Mouse (Mus musculus): ENCODE results near the gene Unc119b. TPM values are rescaled to one million over a fixed set of nuclear protein-coding genes. Genes with fewer than 3 reads are reported as not detected.
"Not testable (repeated sequence)": the region's sequence is repeated elsewhere in the genome, so short reads cannot be mapped to it uniquely, and the experiment has no call there.

Gene Unc119b
- polyA plus RNA-seq, 1 experiment from 2014 or later = 35.1 TPM

DNA sequence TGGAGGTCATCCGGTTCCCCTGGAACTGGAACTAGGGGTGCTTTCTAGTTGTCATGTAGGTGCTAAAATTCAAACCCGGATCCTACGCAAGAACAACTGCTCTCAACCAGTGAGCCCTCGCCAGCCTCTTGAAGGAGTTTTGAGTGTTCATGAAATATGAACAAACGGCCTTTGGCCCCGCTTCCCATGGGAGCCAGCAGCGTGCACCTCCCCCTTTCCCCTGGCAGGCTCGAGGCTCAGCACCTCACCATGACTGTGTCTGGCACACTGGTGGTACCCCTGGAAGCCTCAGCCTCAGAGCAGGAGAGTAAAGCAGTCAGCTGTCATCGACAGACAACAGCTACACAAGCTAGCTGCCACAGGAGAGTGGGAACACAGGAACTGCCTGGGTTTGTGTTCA, 34.8 kb downstream of the Unc119b start:
- whole genome bisulfite sequencing = 83% methylated on average over 9 of the region's 9 CpGs

GRCm38 (mm10) chr5:115099530-115099929, 35.2 kb downstream of the Unc119b start:
- H3K27ac ChIP-seq = no peak overlapping the region

More for the DNA sequence above, 34.8 kb downstream of the Unc119b start:
- Histone ChIP-seq H3K4me2 (no peak overlapping the region), H3K36me3 (replicated peaks) (peaks cover 32% of the 10 kb centered on the region; the same call in 1 of the 2 replicates), H3K9me3 (no peaks in the 10 kb centered on the region), H3K9ac (no peak overlapping the region), H3K27me3 (replicated peaks) (no peaks in the 10 kb centered on the region), H3K4me3 (no peak overlapping the region), H3K4me1 (no peaks in the 10 kb centered on the region), H3K27ac (no peak overlapping the region)
- no peak for ATAC-seq (replicated peaks)

DNA sequence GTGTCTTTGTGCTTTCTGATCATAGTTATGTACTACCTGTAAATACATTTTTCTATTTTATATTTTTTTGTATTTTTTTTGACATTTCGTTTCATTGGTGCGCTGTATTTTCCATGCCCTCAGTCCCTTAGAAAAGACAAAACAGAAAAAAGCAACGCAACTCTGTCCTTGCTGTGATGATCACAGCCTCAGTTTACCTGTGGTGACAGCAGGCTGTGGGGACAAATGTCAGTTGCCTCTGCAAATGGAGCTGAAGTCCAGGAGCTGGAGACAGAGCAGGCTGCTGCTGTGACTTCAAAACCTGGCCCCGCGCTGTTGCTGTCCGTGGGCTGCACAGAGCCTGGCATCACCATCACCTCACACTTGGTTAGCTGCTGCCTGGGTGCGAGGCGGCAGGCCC, 36.6 kb downstream of the Unc119b start, which contains the start of gene Gm10401:
TSS of gene Gm10401 (minus strand) at position 101 of the 400 bp plus-strand sequence.
- ATAC-seq (replicated peaks) = no peak

More at GRCm38 (mm10) chr5:115099530-115099929, 35.2 kb downstream of the Unc119b start:
- Histone ChIP-seq H3K27me3 (replicated peaks) (no peaks in the 10 kb centered on the region), H3K9me3 (no peaks in the 10 kb centered on the region), H3K4me3 (no peak overlapping the region), H3K4me2 (no peak overlapping the region), H3K4me1 (no peaks in the 10 kb centered on the region), H3K9ac (no peak overlapping the region), H3K36me3 (replicated peaks) (peaks cover 36% of the 10 kb centered on the region; the same call in 1 of the 2 replicates)
- 85% methylated on average over 5 of the region's 5 CpGs for WGBS
- no peak for ATAC-seq (replicated peaks)

DNA sequence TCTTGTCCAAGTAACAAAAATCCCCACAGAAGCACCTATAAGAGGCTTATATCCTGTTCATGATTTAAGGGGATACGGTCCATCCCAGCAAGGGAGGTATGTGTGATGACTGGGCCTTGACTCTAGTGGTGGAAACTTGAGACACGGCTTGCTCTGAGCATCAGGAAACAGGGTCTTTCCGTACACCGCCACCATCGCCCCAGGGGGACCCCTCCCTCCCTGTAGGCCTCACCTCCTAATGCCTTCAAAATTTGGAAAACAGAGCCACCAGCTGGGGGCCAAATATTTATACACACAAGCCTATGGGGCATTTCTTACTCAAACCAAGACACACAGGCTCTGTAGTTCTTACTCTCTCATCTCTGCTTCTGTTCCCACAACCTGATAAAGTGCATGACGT, 43.0 kb downstream of the Unc119b start:
- H3K36me3 ChIP-seq (replicated peaks) = peaks cover 40% of the 10 kb centered on the region
- ATAC-seq (replicated peaks) = no peak
- no peaks in the 10 kb centered on the region for H3K4me1 ChIP-seq
- no peak overlapping the region for H3K27ac ChIP-seq
- H3K9me3 ChIP-seq = no peaks in the 10 kb centered on the region
- WGBS = 93% methylated on average over 6 of the region's 6 CpGs
- no peak overlapping the region for H3K9ac ChIP-seq
- no peak overlapping the region for H3K4me2 ChIP-seq
- H3K4me3 ChIP-seq = no peak overlapping the region
- H3K27me3 ChIP-seq (replicated peaks) = no peaks in the 10 kb centered on the region

More for the DNA sequence above, 36.6 kb downstream of the Unc119b start, which contains the start of gene Gm10401:
- H3K9ac ChIP-seq = no peak within 1 kb of the TSS
- H3K27ac ChIP-seq = no peak within 1 kb of the TSS
- H3K4me1 ChIP-seq = no peaks in the 10 kb centered on the region
- H3K4me3 ChIP-seq = no peak within 1 kb of the TSS
- peaks cover 36% of the 10 kb centered on the region; the same call in 1 of the 2 replicates for H3K36me3 ChIP-seq (replicated peaks)
- H3K4me2 ChIP-seq = no peak within 1 kb of the TSS
- H3K27me3 ChIP-seq (replicated peaks) = no peaks in the 10 kb centered on the region
- no peaks in the 10 kb centered on the region for H3K9me3 ChIP-seq
- WGBS = 91% methylated on average over 8 of the region's 8 CpGs

GRCm38 (mm10) chr5:115091015-115091414, 43.8 kb downstream of the Unc119b start:
- Histone ChIP-seq H3K9me3 (no peaks in the 10 kb centered on the region), H3K4me1 (no peaks in the 10 kb centered on the region), H3K4me2 (no peak overlapping the region), H3K36me3 (replicated peaks) (peaks cover 33% of the 10 kb centered on the region), H3K4me3 (no peak overlapping the region), H3K9ac (no peak overlapping the region), H3K27me3 (replicated peaks) (no peaks in the 10 kb centered on the region), H3K27ac (no peak overlapping the region)
- ATAC-seq (replicated peaks) = no peak
- WGBS = 89% methylated on average over 3 of the region's 3 CpGs

DNA sequence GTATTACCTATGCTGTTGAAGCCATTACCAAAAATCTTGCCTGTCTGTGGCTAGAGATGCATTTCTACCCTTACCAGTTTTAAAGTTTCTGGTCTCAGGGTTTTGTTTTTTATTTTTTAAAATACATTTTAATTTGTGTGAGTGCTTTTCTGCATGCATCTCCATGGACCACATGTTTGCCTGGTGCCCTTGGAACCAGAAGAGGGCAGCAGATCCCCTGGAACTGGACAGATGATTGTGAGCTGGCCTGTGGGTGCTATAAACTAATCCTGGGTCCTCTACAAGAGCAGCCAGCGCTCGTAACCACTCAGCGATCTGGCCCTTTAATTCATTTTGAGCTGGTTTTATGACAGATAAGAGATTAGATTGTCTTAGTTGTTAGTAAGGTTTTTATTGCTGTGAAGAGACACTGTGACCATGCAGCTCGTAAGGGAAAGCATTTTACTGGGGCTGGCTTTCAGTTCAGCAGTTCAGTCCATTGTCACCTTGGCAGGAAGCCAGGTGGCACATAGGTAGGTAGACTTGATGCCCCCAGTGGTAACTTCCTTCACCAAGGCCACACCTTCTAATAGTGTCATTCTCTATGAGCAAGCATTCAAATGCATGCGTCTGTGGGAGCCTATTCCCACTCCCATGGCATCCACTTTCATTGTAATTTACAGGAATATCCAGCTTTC, 45.0 kb downstream of the Unc119b start:
- H3K9me3 ChIP-seq = no peaks in the 10 kb centered on the region
- no peak overlapping the region for H3K27ac ChIP-seq
- H3K4me2 ChIP-seq = no peak overlapping the region
- H3K36me3 ChIP-seq (replicated peaks) = peaks cover 22% of the 10 kb centered on the region
- no peak overlapping the region for H3K4me3 ChIP-seq
- H3K4me1 ChIP-seq = no peaks in the 10 kb centered on the region
- no peak for ATAC-seq (replicated peaks)
- 95% methylated on average over 5 of the region's 5 CpGs for WGBS
- H3K27me3 ChIP-seq (replicated peaks) = no peaks in the 10 kb centered on the region
- H3K9ac ChIP-seq = no peak overlapping the region

- Histone ChIP-seq H3K9ac (no peak overlapping the region), H3K9me3 (no peaks in the 10 kb centered on the region), H3K4me2 (no peak overlapping the region), H3K27ac (no peak overlapping the region), H3K27me3 (replicated peaks) (no peaks in the 10 kb centered on the region), H3K36me3 (replicated peaks) (peaks cover 29% of the 10 kb centered on the region), H3K4me1 (no peaks in the 10 kb centered on the region), H3K4me3 (no peak overlapping the region)
- 97% methylated on average over 2 of the region's 2 CpGs for WGBS
- ATAC-seq (replicated peaks) = no peak
Measured at GRCm38 (mm10) chr5:115085675-115086074, 49.1 kb downstream of the Unc119b start.

DNA sequence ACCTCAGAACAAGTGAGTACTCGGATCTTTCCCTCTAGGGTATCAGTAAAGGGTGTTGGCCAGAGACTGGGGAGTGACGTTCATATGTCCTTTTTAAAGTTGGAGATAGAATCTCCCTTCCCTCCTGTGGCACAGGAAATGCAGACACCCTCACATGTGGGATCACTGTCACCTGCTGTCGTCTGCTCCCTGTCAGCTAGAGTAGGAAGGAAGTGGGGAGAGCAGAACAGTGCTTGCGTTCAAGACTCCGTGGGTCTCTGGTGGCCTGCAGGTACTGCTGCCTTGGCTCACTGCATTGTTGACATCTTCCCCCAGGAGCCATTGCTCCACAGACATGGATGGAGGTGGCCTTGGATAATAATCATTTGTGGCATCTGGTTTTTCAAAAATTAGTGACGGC, 51.3 kb downstream of the Unc119b start:
- Histone ChIP-seq H3K9ac (no peak overlapping the region), H3K4me3 (no peak overlapping the region), H3K36me3 (replicated peaks) (peaks cover 12% of the 10 kb centered on the region; the same call in 1 of the 2 replicates), H3K4me1 (no peaks in the 10 kb centered on the region), H3K4me2 (no peak overlapping the region), H3K9me3 (no peaks in the 10 kb centered on the region), H3K27me3 (replicated peaks) (no peaks in the 10 kb centered on the region), H3K27ac (no peak overlapping the region)
- ATAC-seq (replicated peaks) = no peak
- WGBS = 88% methylated on average over 6 of the region's 6 CpGs

GRCm38 (mm10) chr5:115081636-115082035, 53.1 kb downstream of the Unc119b start:
- WGBS = 87% methylated on average over 5 of the region's 5 CpGs

DNA sequence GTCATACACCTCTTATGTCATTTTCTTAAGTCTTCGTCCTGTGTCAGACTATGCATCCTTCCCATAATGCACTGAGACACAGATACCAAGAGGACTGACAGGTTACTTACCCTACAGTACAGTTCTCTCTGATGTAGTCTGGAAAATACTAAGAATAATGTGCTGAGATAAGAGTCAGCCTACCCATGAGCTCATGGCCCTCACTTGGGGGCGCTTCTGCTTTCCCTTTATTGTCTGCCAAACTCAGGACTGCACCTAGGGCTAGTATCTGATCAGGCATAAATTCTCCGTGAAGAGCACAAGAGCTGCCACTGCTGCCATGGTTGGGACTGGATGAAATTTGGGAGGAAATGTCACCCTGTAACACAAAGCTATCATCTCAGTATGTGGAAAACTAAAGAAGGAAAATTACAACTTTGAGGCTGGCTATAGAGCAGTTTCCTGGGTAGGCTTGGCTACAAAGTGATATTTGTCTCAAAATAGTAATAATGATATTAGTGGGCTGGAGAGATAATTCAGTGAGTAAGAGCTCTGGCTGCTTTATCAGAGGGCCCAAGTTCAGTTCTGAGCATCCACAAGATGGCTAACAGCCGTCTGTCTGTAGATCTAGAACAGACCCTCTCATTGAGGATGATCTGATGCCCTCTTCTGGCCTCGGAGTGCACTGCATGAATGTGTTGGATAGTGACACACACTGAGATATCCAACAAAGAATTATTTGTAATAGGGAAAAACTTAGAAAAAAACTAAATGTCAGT, 58.5 kb downstream of the Unc119b start:
- Histone ChIP-seq H3K36me3 (replicated peaks) (0 out of 2 replicates have a peak, but pooled peaks cover 3% of the 10 kb centered on the region), H3K27ac (no peak overlapping the region), H3K27me3 (replicated peaks) (no peaks in the 10 kb centered on the region), H3K4me1 (0 out of 2 replicates have a peak, but pooled peaks cover 2% of the 10 kb centered on the region), H3K9ac (no peak overlapping the region), H3K9me3 (no peaks in the 10 kb centered on the region), H3K4me2 (no peak overlapping the region), H3K4me3 (no peak overlapping the region)
- WGBS = 63% methylated on average over 5 of the region's 5 CpGs
- ATAC-seq (replicated peaks) = no peak

More at GRCm38 (mm10) chr5:115081636-115082035, 53.1 kb downstream of the Unc119b start:
- no peak overlapping the region for H3K4me3 ChIP-seq
- no peak overlapping the region for H3K27ac ChIP-seq
- ATAC-seq (replicated peaks) = no peak
- H3K9me3 ChIP-seq = no peaks in the 10 kb centered on the region
- H3K27me3 ChIP-seq (replicated peaks) = no peaks in the 10 kb centered on the region
- H3K4me1 ChIP-seq = no peaks in the 10 kb centered on the region
- H3K4me2 ChIP-seq = no peak overlapping the region
- peaks cover 12% of the 10 kb centered on the region; the same call in 1 of the 2 replicates for H3K36me3 ChIP-seq (replicated peaks)
- H3K9ac ChIP-seq = no peak overlapping the region

DNA sequence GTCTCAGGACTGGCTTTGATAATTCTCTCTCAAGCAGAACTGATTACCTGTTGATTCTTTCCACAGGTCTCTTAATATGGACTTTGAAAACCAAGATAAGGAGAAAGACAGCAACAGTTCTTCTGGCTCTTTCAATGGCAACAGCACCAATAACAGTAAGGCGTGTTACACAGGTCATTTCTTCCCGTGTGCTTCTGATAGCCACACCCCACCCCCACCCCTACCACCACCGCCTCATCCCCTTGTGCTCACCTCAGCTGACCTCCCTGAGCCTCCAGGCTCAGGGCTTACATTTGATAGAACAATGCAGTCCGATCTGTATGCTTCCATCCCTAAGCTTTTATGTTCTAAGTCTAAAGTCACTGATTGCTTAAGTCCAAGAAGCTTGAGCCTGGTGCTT, 60.0 kb downstream of the Unc119b start:
- Histone ChIP-seq H3K4me2 (no peak overlapping the region), H3K27ac (no peak overlapping the region), H3K9me3 (no peaks in the 10 kb centered on the region), H3K4me1 (0 out of 2 replicates have a peak, but pooled peaks cover 4% of the 10 kb centered on the region), H3K4me3 (no peak overlapping the region), H3K27me3 (replicated peaks) (no peaks in the 10 kb centered on the region), H3K36me3 (replicated peaks) (0 out of 2 replicates have a peak, but pooled peaks cover 3% of the 10 kb centered on the region), H3K9ac (no peak overlapping the region)
- no peak for ATAC-seq (replicated peaks)
- 85% methylated on average over 4 of the region's 4 CpGs for WGBS

DNA sequence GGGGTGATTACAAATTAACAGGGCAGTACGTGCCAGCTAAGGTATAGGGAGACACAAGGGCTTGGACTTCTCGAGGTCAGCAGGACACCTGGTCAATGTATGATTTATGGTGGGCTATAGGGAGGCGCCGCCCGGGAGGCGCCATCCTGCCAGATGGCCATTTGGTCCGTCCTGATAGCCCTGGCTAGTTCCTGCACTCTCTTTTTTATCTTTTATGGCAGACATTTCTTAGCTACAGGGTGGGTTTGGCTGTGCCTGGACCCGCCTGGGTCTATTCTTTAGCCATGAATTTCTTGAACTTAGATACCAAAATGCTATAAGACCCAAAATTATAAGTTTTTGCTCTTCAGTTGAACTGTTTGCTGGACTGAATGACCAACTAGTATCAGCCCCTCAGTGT, 61.5 kb downstream of the Unc119b start:
- H3K9me3 ChIP-seq; H3K27me3 ChIP-seq (replicated peaks); H3K4me1 ChIP-seq; H3K36me3 ChIP-seq (replicated peaks); H3K4me2 ChIP-seq; H3K4me3 ChIP-seq; ATAC-seq (replicated peaks); H3K27ac ChIP-seq; H3K9ac ChIP-seq: not testable (repeated sequence)
- WGBS = 84% methylated on average over 8 of the region's 8 CpGs
